Mouse (Mus musculus): Measurements from ENCODE around the gene Ucp3. TPM values are rescaled to one million over a fixed set of nuclear protein-coding genes. Genes with fewer than 3 reads are reported as not detected.

Gene Ucp3
- polyA plus RNA-seq, 1 experiment from 2014 or later, result not detected

Other genes with a start within 250 kb of the Ucp3 start
- 1.9 and 3.3 TPM in 2 replicates for gene Pgm2l1, start 245.6 kb upstream of the Ucp3 start, polyA plus RNA-seq (2016; fragmentation: Nextera tagmentation; extraction: Ambion mirVana)
- 1.1 and 2.4 TPM in 2 replicates for gene P4ha3, start 187.5 kb upstream of the Ucp3 start, polyA plus RNA-seq (2016; fragmentation: Nextera tagmentation; extraction: Ambion mirVana)
- gene C2cd3, start 100.8 kb upstream of the Ucp3 start, polyA plus RNA-seq (2016; fragmentation: Nextera tagmentation; extraction: Ambion mirVana), result 31.2 and 40.3 TPM in 2 replicates
- 79.1 and 84.2 TPM in 2 replicates for gene Ppme1, start 100.7 kb upstream of the Ucp3 start, polyA plus RNA-seq (2016; fragmentation: Nextera tagmentation; extraction: Ambion mirVana)
- 98.8 and 126 TPM in 2 replicates for gene Ucp2, start 20.3 kb downstream of the Ucp3 start, polyA plus RNA-seq (2016; fragmentation: Nextera tagmentation; extraction: Ambion mirVana)
- gene Dnajb13, start 42.0 kb downstream of the Ucp3 start, polyA plus RNA-seq (2016; fragmentation: Nextera tagmentation; extraction: Ambion mirVana), result 0.13 and 0.24 TPM in 2 replicates
- 19.3 and 21.3 TPM in 2 replicates for gene Coa4, start 64.1 kb downstream of the Ucp3 start, polyA plus RNA-seq (2016; fragmentation: Nextera tagmentation; extraction: Ambion mirVana)
- 81.9 and 92.3 TPM in 2 replicates for gene Rab6a, start 134.4 kb downstream of the Ucp3 start, polyA plus RNA-seq (2016; fragmentation: Nextera tagmentation; extraction: Ambion mirVana)
- gene Mrpl48, start 135.3 kb downstream of the Ucp3 start, polyA plus RNA-seq (2016; fragmentation: Nextera tagmentation; extraction: Ambion mirVana), result 57.3 and 59.5 TPM in 2 replicates
- gene Plekhb1, start 189.4 kb downstream of the Ucp3 start, polyA plus RNA-seq (2016; fragmentation: Nextera tagmentation; extraction: Ambion mirVana), result 0.83 and 1.5 TPM in 2 replicates
- gene Fam168a, start 233.6 kb downstream of the Ucp3 start, polyA plus RNA-seq (2016; fragmentation: Nextera tagmentation; extraction: Ambion mirVana), result 29.6 and 39.6 TPM in 2 replicates